Mouse (Mus musculus) cerebellum, adult 11-12 months (tissue): ENCODE measurements around the gene Magea1.
"Not testable (repeated sequence)": the region's sequence is repeated elsewhere in the genome, so short reads cannot be mapped to it uniquely, and the experiment has no call there.

Source experiments
- DNase-seq: peaks from one replicate; pipeline ENCODE4 v3.0.0; 2022

Gene Magea1

DNA sequence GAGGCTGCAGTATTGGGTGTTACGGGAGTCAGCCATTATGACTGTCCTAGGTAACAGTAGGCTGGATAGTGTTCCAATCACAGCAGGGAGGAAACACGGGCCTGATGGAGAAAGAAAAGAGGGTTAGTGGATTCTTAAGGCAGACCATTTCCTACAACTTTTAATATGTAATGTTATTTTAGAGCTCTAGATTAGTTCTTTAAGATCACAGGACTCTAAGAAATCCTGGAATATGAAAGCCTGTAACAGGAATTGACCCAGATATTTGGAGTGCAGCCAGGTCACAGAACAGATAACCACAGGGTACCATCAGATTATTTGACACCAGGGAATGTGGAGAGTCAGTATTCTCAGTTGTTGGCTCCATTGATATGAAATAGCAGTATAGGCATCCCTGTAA lies at the start of gene Magea1:
TSS of gene Magea1 (minus strand) at position 101 of the 400 bp plus-strand sequence.
- not testable (repeated sequence) for DNase-seq

DNA sequence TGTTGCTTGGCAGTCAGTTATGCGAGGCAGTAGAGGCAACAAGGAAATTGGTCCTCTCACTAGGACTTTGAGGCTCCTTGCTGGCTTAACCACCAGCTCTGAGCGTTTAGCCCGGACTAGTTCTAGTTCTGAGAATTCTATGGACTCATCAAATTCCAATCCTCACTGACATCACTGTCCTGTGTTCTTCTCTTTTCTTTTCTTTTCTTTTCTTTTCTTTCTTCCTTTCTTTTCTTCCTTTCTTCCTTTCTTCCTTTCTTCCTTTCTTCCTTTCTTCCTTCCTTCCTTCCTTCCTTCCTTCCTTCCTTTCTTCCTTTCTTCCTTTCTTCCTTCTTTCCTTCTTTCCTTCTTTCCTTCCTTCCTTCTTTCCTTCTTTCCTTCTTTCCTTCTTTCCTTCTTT lies 38.7 kb upstream of the Magea1 start, which contains the start of gene Cldn34b2:
TSS of gene Cldn34b2 (minus strand) at position 101 of the 400 bp plus-strand sequence.
- DNase-seq: not testable (repeated sequence)

DNA sequence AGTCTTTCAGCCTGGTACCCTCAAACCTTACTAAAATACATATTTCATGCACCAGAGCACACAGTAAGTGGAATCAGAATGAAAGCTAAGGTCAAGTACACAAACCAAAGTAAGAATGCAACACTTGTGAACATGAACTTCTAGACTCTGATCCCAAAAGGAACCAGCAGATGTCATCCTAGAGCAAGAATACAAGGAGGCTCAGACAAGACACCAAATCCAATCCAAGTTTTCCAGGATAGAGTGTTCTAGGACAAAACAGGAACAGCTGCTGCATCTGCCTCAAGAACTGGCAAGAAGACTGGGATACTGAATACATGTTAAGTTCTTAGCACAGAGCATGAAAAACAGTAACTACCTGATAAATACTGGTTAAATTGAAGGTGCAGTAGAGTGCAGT lies 8.4 kb upstream of the Magea1 start:
- DNase-seq: no peak

DNA sequence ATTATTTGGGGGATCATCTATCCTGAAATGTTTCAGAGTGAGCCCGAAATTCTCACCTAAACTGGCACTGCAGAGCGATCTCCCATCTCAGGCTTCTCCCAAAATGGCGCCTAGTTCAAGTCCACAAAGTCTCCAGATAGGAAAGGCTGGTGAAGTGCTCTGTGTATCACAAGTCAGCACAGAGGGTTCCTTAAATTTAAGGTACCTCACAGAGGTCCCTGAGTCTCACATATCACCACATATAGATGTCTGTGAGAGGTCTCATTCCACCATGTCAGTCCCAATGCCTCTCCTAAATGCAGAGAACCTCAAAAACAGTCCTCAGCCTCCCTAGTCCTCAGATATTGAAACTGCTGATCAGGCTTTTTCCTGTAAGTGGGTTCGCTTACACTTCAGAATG lies 4.0 kb upstream of the Magea1 start, which contains the start of gene Magea2:
TSS of gene Magea2 (minus strand) at position 101 of the 400 bp plus-strand sequence.
- DNase-seq: not testable (repeated sequence)

DNA sequence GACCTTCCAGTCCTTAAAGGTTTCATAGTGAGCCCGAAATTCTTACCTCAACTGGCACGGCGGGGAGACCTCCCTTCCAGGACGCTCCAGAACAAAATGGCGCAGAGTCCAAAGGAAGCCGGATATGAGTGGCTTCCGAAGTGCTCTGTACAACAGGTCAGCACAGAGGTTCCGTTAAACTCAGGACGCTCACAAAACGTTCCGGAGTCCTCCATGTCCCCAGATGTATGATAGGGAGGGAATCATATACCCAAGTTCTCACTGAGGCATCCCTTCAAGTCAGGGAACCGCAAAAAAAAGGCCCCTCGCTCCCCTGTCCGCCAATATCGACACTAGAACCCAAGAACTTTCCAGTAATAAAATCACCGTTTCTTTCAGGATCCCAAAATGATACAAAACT lies 26.5 kb downstream of the Magea1 start, which contains the start of gene Magea5:
TSS of gene Magea5 (minus strand) at position 101 of the 400 bp plus-strand sequence.
- not testable (repeated sequence) for DNase-seq
